Mouse (Mus musculus) testis, postnatal 14 days (tissue): ENCODE results near the gene Cnnm3.

ENCODE experiments used
- DNase-seq: peaks from one replicate; pipeline ENCODE4 v3.0.0; 2021; ENCODE audit warnings: low spot score

The Cnnm3 gene

GRCm38 (mm10) chr1:36501261-36501660 lies 10.4 kb upstream of the Cnnm3 start:
- peak; percentile 40 for DNase-seq

GRCm38 (mm10) chr1:36508238-36508637 lies 3.4 kb upstream of the Cnnm3 start:
- no peak for DNase-seq

GRCm38 (mm10) chr1:36512089-36512965 lies 660 bp downstream of the Cnnm3 start:
- DNase-seq: peak; percentile 55

- DNase-seq: no peak
Measured at GRCm38 (mm10) chr1:36512966-36513280, 1.3 kb downstream of the Cnnm3 start.

- DNase-seq: no peak
Measured at GRCm38 (mm10) chr1:36513310-36513709, 1.6 kb downstream of the Cnnm3 start.

- DNase-seq: no peak
Measured at GRCm38 (mm10) chr1:36513718-36514117, 2.1 kb downstream of the Cnnm3 start.

- no peak for DNase-seq
Measured at GRCm38 (mm10) chr1:36518259-36518658, 6.6 kb downstream of the Cnnm3 start.

- DNase-seq: no peak
Measured at GRCm38 (mm10) chr1:36519626-36520025, 8.0 kb downstream of the Cnnm3 start.

GRCm38 (mm10) chr1:36522210-36522609 lies 10.5 kb downstream of the Cnnm3 start:
- no peak for DNase-seq

- DNase-seq: no peak
Measured at GRCm38 (mm10) chr1:36523332-36524013, 11.8 kb downstream of the Cnnm3 start.

- no peak for DNase-seq
Measured at GRCm38 (mm10) chr1:36524058-36524457, 12.4 kb downstream of the Cnnm3 start.

GRCm38 (mm10) chr1:36525774-36526173 lies 14.1 kb downstream of the Cnnm3 start:
- DNase-seq: no peak

GRCm38 (mm10) chr1:36526903-36527302 lies 15.2 kb downstream of the Cnnm3 start:
- no peak for DNase-seq

GRCm38 (mm10) chr1:36528351-36528750 lies 16.7 kb downstream of the Cnnm3 start:
- no peak for DNase-seq

GRCm38 (mm10) chr1:36529274-36529673 lies 17.6 kb downstream of the Cnnm3 start:
- DNase-seq: no peak

GRCm38 (mm10) chr1:36529875-36530274 lies 18.2 kb downstream of the Cnnm3 start:
- DNase-seq: no peak

GRCm38 (mm10) chr1:36530485-36530884 lies 18.8 kb downstream of the Cnnm3 start:
- no peak for DNase-seq

- no peak for DNase-seq
Measured at GRCm38 (mm10) chr1:36530962-36531361, 19.3 kb downstream of the Cnnm3 start.

GRCm38 (mm10) chr1:36531461-36531860 lies 19.8 kb downstream of the Cnnm3 start:
- DNase-seq: no peak

GRCm38 (mm10) chr1:36533546-36533945 lies 21.9 kb downstream of the Cnnm3 start:
- no peak for DNase-seq

GRCm38 (mm10) chr1:36534595-36535058 lies 23.0 kb downstream of the Cnnm3 start:
- DNase-seq: no peak

- DNase-seq: no peak
Measured at GRCm38 (mm10) chr1:36535477-36536396, 24.1 kb downstream of the Cnnm3 start.
